Mouse (Mus musculus) kidney, postnatal 25 days (tissue): Measurements from ENCODE around the gene Pcdh7.

ENCODE experiments used
- DNase-seq, 2 experiments: peaks; one replicate each; pipeline ENCODE4 v3.0.0; 2021; ENCODE audit warnings: mixed read lengths in 2 of 2

Gene Pcdh7

DNA sequence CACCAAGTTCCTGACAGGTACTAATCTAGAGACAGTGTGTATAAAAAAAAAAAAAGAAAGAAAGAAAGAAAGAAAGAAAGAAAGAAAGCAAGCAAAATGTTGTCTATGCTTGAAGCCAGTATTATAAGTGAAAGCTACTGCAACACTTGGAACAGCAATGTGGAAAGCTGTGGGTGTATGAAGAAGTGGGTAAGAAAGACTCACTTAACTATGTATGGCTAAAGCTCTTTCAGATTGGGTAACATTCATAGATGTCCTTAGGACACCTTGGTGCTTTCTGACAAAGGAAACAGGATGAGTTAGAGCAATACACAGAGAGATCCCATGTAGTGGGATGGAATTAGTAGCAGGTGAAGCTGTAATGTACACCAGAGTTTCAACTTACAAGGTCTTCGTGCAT lies 32.6 kb downstream of the Pcdh7 start:
- DNase-seq: no peak

DNA sequence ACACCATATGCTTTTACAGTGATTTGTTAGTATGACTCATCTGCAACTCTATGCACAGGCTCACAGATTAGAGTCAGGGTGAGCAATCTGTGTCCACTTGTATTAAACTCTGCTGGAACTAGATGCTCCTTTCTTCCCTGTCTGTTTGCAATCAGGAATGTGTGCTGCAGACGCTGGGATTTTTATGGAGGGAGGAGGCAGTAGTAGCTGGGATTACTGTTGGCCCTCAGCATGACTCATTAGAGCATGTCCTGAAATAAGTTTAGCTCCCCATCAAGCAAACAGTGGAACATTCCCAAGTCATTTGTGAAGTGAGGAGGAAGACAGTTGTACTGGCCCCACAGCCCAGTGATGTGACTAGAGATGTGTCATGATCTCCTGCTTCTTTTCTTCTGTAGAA lies 38.0 kb downstream of the Pcdh7 start:
- no peak for DNase-seq

DNA sequence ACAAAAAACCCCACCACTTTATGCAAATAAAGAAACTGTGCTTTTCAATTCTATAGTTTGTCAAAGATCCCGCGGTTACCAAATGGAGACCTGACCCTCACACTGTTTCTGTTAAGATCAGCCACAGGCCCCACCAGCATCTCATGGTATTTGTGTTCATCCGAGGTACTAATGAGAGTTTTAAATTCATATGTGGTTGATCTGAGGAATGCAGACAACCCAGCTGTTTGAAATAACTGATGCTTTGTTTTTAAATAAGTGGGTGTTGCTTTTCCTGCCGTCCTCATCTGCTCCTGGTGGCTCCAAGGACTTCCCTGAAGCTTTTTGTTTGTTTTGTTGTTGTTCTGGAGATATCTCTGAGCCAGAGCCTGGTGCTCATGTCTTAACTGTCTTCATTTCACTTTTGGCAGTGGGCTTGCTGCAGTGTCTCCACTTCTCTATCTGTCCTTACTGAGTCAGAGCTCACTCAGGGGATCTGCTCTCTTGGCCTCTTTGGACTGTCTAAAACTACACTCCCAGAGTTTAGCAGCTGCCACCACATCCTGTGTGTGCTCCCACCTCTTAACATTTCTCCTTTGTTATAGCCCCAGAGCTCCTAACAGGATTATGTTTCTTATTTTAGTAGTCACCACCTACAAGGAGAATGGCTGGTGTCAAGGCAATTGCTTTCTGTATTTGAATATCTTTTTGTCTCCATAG lies 39.1 kb downstream of the Pcdh7 start:
- DNase-seq: no peak

DNA sequence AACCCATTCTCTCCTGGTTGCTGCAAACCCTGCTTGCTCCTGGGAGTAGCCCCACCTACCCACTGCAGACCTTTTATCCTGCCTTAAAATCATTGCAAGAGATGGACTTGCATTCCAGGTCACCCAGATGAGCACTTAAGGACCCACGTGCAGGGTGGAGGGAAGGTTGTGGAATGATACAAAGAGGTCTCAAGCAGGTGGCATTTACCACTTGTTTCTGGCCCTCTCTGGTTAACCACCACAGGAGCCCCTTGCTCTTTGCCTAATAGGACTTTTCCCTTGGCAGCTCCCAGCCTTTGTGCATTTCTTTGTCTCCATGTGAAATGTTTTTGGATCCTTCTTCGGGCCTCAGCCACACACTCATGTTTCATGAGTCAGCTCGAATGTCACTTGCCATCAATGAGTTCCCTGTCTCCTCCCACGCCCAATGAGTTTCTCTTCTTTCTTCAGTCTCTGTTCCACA lies 39.7 kb downstream of the Pcdh7 start:
- DNase-seq: no peak

DNA sequence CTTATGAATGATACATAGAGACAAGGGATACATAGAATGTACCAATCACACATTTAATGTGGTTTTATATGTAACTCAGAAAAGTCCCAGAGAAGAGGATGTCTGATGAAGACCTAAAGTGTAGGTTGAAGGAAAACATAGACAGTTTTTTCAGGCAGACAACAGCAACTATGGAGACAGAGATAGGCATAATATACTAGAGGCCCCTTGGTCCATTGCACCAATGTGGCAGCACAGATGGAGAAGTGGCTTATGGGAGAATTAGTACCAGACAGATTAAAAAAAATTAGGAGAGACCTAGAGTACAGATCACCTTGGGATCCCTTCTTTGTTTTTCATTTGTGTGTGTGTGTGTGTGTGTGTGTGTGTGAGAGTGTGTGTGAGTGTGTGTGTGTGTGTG lies 41.2 kb downstream of the Pcdh7 start:
- no peak for DNase-seq

DNA sequence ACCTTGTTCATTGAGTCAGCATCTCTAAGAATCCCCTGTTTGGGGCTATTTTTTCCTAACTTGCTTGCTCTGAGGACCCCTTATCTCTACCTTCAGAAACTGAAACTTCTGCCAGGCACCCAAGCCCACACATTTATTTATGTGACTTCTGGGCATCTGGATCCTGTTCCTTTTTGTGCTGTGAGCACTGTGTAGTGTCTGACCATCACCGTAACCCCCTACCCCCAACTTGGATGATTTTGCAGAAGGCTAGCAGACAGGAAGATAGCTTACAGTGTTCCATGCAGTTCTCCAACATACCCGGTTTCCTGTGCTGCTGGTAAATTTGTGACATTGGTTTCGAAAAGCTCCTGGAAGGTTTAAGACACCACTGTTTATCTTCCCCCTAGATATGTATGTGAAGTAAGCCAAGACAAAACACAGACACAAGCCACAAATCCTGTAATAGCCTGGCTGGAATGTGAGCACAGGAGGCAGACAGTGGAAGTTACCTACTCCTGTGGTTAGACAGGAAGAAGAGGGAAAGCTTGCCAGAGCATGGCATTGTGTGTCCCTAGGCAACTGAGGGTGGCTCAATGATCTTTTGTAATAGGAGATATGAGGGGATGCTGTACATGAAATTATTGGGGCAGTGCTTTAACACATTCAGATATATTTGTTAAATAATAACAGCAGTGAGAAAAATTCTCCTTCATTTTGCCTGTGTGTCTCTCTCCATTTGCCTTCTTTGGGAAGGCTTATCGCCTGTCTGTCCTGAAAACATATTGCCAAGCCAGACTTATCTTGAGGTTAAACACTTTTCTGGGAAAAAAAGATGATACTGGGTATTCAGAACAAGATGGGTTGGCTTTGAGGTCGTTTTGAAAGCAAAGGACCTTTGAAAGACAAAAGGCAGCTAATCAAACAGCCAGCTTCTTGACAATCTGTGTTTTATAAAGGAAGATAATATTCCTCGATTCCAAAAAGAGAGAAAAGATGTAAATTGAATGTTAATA lies 42.6 kb downstream of the Pcdh7 start:
- no peak for DNase-seq

DNA sequence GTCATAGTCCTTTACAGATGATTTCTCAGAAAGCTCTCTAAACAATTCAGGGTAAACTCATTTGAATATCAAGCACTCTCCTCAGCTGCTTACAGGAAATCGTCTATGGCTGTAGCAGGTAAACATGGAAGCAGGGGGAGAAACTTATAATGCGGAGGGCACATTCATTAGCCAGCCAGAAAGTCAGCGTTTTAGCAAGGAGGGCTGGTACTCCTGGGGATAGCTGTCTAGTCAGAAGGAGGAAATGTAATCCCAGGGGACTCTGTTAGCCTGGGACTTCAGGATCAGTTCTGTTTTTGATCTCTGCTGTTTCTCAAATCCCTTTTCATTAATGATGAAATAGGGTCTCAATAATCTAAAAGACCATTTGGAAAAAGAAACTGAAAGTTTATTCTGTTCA lies 47.6 kb downstream of the Pcdh7 start:
- no peak for DNase-seq

DNA sequence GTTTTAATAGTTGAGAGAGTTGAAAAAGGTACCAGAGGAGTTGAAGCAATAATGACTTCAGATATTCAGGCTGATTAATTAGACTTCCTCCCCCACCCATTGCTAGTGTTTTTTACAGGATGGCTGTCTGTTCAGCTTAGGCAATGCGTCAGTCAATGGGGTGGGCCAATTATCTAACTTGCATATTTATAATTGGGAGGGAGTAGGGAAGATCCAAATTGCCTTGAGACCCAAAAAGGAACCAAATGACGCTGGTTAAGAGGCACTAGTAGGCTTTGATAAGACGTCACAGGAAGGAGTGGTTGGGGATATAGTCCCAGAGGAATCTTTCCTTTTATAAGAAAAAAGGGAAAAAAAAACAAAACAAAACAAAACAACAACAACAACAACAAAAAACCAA lies 49.6 kb downstream of the Pcdh7 start:
- DNase-seq: no peak

DNA sequence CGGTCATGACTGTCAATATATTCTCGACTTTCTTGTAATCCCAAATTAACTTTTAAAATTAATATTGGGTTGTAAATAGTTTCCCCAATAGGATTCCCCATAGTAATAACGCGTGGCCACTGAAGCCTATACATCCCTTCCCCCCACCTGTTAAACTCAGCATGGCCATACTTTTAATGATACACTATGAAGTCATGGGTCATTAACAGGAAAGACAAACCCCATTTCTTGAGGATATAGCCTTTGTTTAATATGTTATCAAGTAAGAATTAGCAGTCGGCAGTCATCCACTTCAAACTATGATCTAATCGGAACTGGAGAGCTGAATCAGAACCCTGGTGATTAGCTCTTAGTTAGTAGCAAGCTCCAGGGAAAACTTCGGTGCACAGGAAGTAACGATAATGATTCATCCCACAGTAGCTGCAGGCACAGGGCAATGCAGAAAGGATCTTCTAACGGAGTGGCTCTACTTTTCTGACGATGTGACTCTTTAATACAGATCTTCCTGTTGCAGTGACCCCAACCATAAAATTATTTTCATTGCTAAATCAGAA lies 50.8 kb downstream of the Pcdh7 start:
- DNase-seq: no peak

DNA sequence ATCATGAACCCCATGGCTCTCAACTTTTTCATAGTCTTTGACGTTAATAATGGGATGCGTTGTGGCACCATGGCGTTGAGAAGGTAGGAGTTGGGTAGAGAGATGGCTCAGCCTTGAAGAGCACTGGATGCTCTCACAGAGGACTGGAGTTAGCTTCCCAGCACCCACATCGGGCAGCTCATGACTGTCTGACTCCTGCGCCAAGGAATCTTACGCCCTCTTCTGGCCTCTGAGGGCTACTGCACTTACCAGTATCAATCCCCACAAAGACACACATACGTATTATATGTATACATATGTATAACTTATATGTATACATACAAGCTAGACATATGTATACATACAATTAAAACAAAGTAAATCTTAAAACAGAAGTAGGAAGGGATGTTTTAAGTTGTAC lies 51.9 kb downstream of the Pcdh7 start:
- no peak for DNase-seq

DNA sequence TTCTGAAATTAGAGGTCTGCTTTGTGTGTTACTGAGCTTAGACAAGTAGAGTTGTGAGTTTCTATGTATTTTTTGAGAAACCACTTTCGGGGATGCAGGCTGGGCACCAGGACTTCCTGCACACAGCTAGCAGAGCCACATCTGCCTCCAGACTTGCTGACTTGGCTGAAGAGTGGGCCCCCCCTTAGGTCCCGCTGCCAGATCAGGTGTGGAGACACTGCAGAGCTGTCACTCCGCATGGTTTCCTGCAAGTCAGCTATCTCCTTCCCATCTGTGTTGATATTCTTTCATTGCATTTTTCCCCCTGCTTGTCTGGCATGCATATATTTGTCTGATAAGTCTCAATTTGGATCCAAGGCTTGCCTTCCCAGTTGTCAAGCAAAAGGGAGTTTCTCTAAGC lies 52.6 kb downstream of the Pcdh7 start:
- peak in 1 of 2 experiments; percentile 31 for DNase-seq

DNA sequence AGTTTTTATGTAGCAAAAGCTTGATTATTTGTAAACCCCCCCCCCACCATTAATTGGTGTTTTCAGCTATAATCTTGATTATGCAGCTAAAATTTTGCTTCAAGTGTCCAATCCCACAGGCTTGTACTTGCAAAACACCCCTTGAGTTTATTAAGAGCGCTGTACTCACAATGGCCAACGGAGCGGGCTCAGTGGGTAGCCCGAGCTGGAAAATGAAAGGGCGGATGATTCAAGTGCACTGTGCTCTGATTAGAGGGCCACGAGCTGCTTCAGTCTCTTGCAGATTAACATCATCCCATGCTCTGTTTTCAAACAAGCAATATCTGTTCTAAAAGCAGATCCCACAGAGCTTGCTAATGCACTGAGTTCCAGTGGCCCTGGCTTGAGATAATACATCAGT lies 53.4 kb downstream of the Pcdh7 start:
- DNase-seq: no peak

DNA sequence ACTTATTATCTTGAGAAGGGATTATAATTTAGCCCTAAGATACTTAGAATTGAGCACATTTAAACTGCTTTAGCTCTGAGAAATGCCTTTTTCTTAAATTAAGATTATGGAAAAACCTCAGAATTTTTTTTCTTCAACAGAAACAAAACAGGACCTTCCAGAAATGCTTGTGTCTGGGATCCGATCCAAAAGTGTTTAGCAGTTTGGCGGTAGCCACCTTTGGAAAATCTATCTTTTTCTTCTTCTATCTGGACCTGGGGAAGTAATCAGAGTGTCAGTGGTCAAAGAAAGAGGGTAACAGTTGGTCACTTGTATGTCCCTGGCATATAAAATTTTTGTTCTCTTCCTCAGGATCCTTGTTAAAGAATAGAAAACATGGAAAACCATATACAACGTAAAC lies 54.9 kb downstream of the Pcdh7 start:
- no peak for DNase-seq

DNA sequence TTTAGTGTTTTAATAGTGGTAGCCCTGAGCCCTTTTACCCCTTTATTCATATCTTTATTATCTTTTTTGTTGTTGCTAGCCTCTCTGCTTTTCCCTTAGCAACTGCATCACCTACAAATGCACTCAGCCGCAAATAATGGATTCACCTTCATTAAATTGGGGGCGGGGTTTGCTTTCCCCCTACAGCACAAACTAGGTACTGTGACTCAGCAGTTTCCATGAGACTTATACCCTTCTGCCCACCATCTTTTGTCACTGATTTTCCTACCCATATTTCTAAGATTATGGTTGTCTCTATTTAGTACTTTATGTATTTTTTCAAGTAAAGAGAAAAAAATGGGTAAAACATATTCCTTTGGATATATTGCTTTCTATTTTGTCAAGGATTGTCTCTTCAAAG lies 56.7 kb downstream of the Pcdh7 start:
- DNase-seq: no peak

DNA sequence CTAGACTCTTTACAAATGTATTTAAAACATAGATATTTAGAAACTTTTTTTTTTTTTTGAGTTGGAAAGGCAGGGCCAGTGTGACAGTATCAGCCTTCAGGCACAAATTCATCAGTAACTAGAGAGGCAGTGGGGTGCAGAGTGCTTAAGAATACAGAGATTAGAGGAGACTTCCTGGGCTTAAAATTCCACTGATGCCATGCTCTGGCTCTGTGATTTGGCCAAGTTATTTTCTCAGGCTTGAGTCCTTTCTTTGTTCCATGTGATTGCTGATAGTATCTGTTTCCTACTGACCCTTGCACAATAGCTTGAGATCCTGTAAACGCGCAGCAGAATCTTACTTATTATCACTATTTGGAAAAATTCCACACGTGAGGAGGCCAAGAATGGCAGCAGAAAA lies 60.3 kb downstream of the Pcdh7 start:
- no peak for DNase-seq

DNA sequence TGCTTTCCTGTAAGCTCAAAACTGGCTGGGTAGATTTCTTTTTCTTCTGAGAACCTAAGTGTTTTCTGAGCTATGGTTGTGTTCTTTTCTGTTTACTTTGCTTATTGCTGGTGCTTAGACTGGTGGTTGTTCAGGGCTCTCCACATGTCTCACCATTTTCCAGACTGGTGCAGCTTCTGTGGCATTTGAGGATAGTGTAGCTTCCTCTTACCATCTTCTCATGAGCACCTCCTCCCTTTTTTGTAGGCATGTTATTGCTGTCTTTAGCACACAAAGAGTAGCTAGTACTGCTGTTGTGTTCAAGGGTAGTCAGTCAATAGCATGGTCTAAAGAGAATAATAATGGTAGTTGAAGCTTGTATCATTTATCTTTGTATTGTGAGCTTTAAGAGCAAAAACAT lies 62.2 kb downstream of the Pcdh7 start:
- DNase-seq: no peak

DNA sequence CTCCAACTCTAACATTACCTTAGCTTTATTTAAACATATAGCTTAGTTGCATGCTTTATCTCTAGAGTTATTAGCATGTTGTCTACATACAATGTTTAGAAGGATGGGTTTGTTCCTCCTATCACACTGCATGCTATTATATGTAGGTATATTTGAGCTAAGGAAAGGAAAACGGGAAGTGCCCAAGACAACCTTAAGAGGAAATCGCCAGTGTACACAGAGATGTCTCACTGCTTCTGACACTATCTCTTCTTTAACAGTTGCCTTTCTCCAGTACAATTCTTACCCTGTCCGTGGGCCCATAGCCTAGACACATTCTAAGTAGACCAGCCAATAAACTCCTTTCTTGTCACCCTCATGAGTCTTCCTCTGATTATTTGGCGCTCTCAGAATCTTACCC lies 62.8 kb downstream of the Pcdh7 start:
- no peak for DNase-seq

DNA sequence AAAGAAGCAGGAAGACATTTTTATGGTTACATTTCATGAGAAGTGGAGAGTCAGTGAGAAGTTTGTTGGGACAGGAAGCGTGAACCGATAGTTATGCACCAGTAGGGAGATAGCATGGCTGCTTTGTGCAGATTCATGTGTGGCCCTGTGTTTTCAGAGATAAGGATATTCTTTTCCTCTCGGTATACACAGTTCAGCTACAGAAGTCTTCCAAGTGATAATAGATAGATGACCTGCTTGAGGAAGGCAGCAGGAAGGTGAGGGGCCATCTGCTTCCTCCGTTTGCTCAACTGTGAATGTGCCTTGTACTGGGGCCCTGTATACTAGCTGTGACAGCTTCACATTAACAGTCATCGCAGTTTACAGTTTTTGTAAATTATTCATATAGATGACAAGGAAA lies 64.2 kb downstream of the Pcdh7 start:
- DNase-seq: no peak

DNA sequence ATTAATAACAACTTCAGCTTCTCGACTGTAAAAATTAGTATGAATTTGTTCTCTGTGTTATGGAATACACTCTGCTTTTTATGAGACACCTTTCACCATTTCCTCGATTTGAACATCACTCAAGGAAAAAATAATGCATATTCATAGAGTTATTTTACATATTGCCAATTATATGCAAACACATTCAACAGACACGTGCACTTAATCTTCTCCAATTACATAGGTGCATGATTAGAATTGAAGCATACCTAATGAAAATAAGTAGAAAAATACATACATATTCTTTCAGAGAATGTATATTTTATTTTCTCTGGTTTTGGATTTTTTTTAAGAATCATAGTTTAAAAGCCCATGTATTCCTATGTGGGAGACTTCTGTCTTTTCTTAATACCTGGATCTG lies 64.8 kb downstream of the Pcdh7 start:
- no peak for DNase-seq

DNA sequence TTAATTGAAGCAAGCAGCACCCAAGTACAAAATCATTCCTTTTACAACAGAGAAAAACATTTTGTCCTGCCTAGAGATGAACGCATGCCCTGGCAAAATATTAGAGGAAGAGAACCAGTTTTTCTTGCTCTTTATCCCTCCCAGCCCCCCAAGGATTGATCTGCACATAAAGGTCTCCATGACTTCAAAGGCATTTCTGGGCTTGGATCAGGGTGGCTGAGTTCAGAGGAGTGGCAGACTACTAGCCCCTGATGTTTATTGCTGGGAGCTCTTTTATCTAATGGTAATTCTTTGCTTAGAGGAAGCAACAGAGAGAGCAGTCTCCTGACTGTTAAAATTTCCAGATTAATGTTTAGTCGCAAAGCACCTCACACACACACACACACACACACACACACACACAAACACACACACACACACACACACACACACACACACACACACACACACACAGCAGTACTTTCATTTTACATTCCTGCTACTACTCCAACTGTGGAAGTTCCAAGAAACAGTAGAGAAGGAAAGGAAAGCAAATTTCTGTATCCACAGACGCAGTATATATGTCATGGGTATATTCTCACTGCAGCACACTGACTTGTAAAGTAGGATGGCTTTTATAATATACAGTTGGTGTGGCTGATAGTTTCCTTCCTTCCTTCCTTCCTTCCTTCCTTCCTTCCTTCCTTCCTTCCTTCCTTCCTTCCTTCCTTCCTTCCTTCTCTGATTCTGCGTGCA lies 71.2 kb downstream of the Pcdh7 start:
- no peak for DNase-seq

DNA sequence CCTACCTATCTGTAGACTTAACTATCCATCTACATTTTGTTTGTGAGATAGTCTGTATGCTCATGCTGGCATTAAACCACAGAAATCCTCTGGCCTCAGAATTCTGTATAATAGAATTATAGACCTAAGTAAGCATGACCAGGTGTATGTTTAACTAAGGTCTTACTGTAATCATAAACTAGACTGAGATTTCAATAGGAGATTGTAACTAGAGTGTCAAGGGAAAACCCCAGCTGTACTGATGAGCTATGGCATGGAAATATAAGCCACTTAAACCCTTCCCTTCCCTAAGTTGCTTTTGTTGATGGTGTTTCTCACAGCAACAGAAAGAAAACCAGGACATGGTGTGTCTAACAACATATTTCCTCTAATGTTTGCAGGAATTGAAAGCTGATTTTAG lies 78.6 kb downstream of the Pcdh7 start:
- no peak for DNase-seq

DNA sequence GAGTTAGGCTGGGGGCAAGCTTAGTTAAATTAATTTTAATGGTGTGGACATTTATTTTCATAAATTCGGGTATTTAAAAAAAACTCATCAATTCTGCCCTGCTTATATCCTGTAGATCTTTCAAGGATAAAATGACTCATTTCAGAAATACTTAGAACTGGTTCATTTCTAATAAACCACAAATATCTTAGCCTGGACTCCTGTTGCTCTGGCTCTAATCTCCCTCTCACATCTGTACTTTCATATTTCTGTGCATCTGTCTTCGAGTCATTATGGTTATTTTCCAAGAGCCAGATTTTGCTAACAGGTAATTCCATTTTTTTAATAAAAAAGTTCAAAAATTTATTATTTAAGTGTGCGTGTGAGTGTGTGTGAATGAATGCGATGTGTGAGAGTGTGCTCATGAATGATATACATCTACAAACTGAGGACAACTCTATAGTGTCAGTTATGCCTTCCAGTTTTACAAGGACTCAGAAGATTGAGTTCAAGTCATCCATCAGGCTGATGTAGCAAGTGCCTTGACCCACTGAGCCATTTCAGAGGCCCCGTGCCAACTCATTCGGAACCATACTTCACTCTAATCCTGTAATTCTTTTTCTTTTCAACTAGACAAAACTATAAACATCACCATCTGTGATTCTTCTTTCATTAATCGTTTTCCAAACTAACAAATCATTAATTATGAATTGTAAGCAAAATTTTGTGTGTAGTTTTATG lies 80.3 kb downstream of the Pcdh7 start:
- no peak for DNase-seq
